Mouse (Mus musculus) liver, adult 2 months (tissue): ENCODE measurements around the gene Meis1. TPM values are rescaled to one million over a fixed set of nuclear protein-coding genes. Genes with fewer than 3 reads are reported as not detected.

ENCODE experiments used
- DNase-seq: peaks from one replicate; pipeline ENCODE4 v3.0.0-alpha.2; 2011; ENCODE audit warnings: low read depth, low spot score; ENCODE audit errors: extremely low read depth
- H3K27ac ChIP-seq: fragments of 200-500 bp; replicated peaks from 2 replicates; pipeline ENCODE4 v1.5.1; 2012; ENCODE audit warnings: low read depth, mild to moderate bottlenecking, control low read depth, inconsistent platforms, low read length; ENCODE audit not compliant: insufficient read depth
- H3K27me3 ChIP-seq: fragments of 200-500 bp; 2 replicates; pipeline ENCODE4 v1.6.1; 2012; ENCODE audit warnings: mild to moderate bottlenecking, moderate library complexity, low read length, inconsistent platforms; ENCODE audit not compliant: control insufficient read depth, insufficient read depth
- H3K36me3 ChIP-seq: fragments of 200-500 bp; 2 replicates; pipeline ENCODE4 v1.6.1; 2012; ENCODE audit warnings: low read length, inconsistent platforms; ENCODE audit not compliant: control insufficient read depth, insufficient read depth
- H3K4me1 ChIP-seq: fragments of 200-500 bp; 2 replicates; pipeline ENCODE4 v1.6.1; 2011; ENCODE audit warnings: low read length; ENCODE audit not compliant: control insufficient read depth, insufficient read depth
- H3K4me3 ChIP-seq: fragments of 200-500 bp; 2 replicates; pipeline ENCODE4 v1.5.1; 2011; ENCODE audit warnings: low read depth, mild to moderate bottlenecking, control low read depth, low read length, moderate library complexity; ENCODE audit not compliant: insufficient read depth
- H3K79me2 ChIP-seq: fragments of 200-500 bp; 2 replicates; pipeline ENCODE4 v1.6.1; 2012; ENCODE audit warnings: inconsistent platforms, mild to moderate bottlenecking, low read length, moderate library complexity; ENCODE audit not compliant: control insufficient read depth, insufficient read depth
- H3K9ac ChIP-seq: fragments of 200-500 bp; 2 replicates; pipeline ENCODE4 v1.6.1; 2012; ENCODE audit warnings: low read depth, mild to moderate bottlenecking, control low read depth, inconsistent platforms, low read length
- CTCF ChIP-seq: fragments of 200-500 bp; IDR thresholded peaks from 2 replicates; pipeline ENCODE4 v1.5.1; 2011; ENCODE audit warnings: low read depth, low read length, control low read depth
- POLR2A ChIP-seq: fragments of 200-500 bp; IDR thresholded peaks from 2 replicates; pipeline ENCODE4 v1.6.1; 2011; ENCODE audit warnings: low read length, control low read depth; ENCODE audit not compliant: insufficient read depth; ENCODE audit errors: extremely low read depth
- WGBS: fragments of 180-500 bp; shearing (Covaris S2); methylation state at CpG from one replicate; pipeline ENCODE4 v1.1.7; 2018; 5-methylcytosine and 5-hydroxymethylcytosine counted together
- polyA plus RNA-seq: library from polyadenylated mRNA; depleted of rRNA; stranded (reverse); fragments of >200 nt; gene quantifications from 2 replicates; pipeline ENCODE4 v1.2.3, GENCODE M21; 2012; rRNA removed
- total RNA-seq: library from RNA; depleted of rRNA; stranded (reverse); fragments of >200 nt; gene quantifications from 2 replicates; pipeline ENCODE4 v1.2.3, GENCODE M21; 2014; rRNA removed

The Meis1 gene
- total RNA-seq (4.8 and 6.1 TPM in 2 replicates), polyA plus RNA-seq (2.0 and 2.5 TPM in 2 replicates)

DNA sequence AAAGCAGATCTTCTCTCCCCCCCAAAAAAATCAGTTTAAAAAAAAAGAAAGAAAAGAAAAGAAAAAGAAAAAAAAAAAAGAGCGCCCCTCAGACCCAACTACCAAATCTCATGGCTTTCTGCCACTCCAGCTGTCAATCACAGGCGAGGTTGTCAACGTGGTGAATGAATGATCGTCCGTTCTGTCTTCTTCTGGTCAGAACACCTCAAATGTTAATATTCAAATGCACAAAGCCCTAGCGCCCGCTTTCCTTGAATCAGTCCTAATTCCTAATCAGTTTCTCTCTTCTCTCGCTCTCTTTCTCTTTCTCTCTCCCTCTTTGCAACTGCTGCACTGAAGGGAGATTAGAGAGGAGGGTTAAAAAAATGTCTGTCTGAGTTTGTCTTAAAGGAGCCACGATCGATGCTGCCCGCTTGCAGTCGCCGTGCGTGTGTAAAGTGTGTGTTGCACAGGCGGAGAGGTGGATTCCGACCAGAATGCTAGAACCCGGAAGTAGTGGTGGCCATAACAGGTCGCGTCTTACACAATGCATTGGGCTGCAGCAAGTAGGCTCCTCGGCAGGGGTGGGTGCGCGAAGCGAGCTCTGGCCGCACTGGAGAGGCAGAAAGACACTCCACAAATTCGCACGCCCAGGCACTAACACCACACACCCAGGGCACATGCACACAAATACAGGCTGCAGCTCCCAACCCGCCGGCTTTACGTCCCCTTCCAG lies at the start of gene Meis1:
Meis1 (minus strand) TSS at position 497 of the 715 bp plus-strand sequence.
- Histone ChIP-seq H3K27ac (peak within 1 kb of the TSS; percentile 51), H3K79me2 (0 out of 2 replicates have a peak, but pooled peaks cover 5% of the 10 kb centered on the region), H3K36me3 (no peaks in the 10 kb centered on the region), H3K9ac (peak within 1 kb of the TSS; percentile 90), H3K27me3 (no peaks in the 10 kb centered on the region), H3K4me3 (peak within 1 kb of the TSS; percentile 71), H3K4me1 (peaks cover 7% of the 10 kb centered on the region; the same call in 1 of the 2 replicates)
- TF ChIP-seq CTCF (no peak), POLR2A (peak; percentile 82)
- peak; percentile 93 for DNase-seq
- under 1% methylated on average over 29 of the region's 29 CpGs for WGBS

DNA sequence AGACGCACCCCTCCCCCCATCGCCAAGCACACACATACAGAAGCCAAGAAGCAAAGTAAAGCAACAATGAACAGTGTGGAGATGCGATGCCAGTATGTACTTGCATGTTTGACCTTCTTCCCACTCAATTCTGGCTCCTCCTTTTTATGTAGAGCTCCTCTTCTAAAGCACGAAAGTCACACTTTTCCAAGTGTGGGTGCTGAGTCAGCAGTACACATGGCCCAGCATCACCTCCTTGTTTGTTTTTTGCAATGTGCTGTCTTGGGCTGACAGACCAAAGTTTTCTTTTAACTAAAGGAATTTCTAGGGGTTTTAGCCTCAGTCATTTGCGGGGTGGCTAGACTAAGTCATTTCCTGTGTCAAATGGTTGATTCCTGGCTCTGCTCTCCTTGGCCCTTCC lies 48.5 kb upstream of the Meis1 start:
- Histone ChIP-seq H3K4me3 (no peak overlapping the region), H3K27me3 (no peaks in the 10 kb centered on the region), H3K27ac (no peak overlapping the region), H3K36me3 (no peaks in the 10 kb centered on the region), H3K79me2 (no peaks in the 10 kb centered on the region), H3K4me1 (no peaks in the 10 kb centered on the region), H3K9ac (no peak overlapping the region)
- WGBS: 74% methylated on average over 5 of the region's 5 CpGs
- no peak for TF ChIP-seq CTCF
- no peak for TF ChIP-seq POLR2A
- no peak for DNase-seq

DNA sequence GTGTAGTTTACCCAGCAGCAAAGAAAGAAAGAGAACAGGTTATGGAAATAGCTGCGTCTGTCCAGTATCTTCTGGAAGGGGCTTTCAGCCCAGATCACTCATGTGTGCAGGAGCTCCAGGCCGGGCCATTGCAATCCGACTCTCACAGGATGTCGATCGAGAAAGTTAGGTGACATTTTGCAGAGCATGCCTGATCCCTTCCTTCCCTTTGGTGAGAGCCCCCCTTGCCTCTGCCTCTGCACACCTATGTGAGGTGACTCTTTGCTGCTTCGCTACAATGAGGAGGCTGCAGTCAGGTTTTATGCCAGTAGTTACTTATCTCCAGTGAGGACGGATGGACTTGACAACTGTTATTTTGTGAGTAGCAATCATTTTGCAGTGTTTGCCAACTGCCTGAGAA lies 30.5 kb upstream of the Meis1 start:
- H3K36me3 ChIP-seq: no peaks in the 10 kb centered on the region
- no peaks in the 10 kb centered on the region for H3K4me1 ChIP-seq
- H3K27me3 ChIP-seq: no peaks in the 10 kb centered on the region
- H3K27ac ChIP-seq: no peak overlapping the region
- WGBS: 67% methylated on average over 7 of the region's 7 CpGs
- TF ChIP-seq CTCF (no peak), POLR2A (no peak)
- H3K79me2 ChIP-seq: no peaks in the 10 kb centered on the region
- H3K4me3 ChIP-seq: no peak overlapping the region
- DNase-seq: no peak
- H3K9ac ChIP-seq: no peak overlapping the region

DNA sequence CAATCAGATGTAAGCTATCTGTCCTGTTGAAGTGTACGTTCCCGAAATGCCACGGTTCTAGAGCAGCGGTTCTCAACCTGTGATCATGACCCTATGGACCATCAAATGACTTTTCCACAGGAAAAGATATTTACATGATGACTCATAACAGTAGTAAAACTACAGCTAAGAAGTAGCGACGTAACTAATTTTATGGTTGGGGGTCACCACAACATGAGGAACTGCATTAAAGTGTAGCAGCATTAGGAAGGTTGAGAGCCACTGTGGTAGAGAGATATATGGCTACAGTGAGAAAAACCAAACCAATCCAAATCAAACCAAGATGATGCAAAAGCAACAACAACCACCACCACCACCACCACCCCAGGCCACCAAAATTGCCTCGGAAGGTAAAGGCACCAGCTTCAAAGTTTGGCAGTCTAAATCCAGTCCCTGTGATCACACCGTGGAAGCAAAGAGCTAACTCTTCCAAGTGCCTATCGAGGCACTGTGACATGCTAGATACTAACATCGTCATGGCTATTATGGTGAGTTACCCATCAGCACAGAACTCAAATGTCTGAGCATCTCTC lies 17.9 kb upstream of the Meis1 start:
- Histone ChIP-seq H3K36me3 (no peaks in the 10 kb centered on the region), H3K4me3 (no peak overlapping the region), H3K27ac (no peak overlapping the region), H3K9ac (no peak overlapping the region), H3K27me3 (no peaks in the 10 kb centered on the region), H3K4me1 (no peaks in the 10 kb centered on the region), H3K79me2 (no peaks in the 10 kb centered on the region)
- no peak for DNase-seq
- TF ChIP-seq POLR2A (no peak), CTCF (no peak)
- WGBS: 90% methylated on average over 10 of the region's 10 CpGs

DNA sequence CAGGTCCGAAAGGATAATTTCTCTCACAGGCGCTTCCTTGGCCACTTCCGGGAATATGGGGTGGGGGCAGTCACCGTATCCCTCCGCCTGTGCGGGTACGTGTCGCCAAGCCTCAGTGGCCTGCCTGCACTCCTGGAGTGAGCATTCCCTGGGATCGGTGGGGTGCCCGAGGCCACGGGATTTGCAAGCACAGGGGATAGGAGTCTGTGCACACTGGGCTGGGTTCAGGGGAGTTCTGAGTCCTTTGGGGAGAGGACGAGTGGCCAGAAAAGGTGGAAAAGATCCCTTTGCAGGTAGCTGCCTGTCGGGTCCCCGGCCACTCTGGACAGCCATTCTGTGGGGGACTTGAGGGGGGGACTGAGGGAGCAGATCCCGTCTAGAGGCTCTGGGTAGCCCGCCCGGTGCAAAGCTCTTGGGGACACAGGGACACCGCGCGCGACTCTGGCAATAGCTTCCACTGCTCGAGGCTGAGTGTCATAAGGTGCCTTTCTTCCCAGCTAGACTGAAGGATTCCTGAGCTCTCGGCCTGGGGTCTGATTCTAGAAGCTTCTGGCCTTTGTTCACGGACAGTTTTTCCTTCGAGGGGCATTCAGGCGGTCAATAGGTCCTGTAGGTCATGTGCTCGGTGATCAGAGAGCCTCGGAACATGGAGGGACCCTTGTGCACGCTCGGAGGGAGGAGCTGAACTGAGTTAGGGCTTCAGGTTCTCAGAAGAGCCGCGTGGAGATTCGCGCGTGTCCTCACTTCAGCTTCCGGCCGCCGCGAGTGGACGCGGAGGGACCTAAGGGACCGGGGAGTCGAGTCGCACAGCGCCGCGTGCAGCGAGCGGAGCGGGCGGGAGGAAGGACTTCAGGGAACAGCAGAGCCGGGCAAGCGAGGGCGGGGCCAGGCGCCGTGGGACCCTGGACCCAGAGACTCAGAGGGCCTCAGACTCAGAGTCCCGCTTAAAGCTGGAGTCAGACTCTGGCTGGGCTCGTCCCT lies 8.1 kb upstream of the Meis1 start:
- Histone ChIP-seq H3K27ac (no peak overlapping the region), H3K27me3 (peaks cover 13% of the 10 kb centered on the region; the same call in 1 of the 2 replicates), H3K36me3 (no peaks in the 10 kb centered on the region), H3K79me2 (no peaks in the 10 kb centered on the region), H3K9ac (no peak overlapping the region; the same call in 1 of the 2 replicates), H3K4me3 (peak overlapping the region; percentile 43; the same call in 1 of the 2 replicates), H3K4me1 (no peaks in the 10 kb centered on the region; the same call in 1 of the 2 replicates)
- TF ChIP-seq CTCF: no peak
- no peak for TF ChIP-seq POLR2A
- WGBS: under 1% methylated on average over 58 of the region's 58 CpGs
- no peak for DNase-seq
